Mouse (Mus musculus): ENCODE data around the gene Dpy19l2. TPM values are rescaled to one million over a fixed set of nuclear protein-coding genes. Genes with fewer than 3 reads are reported as not detected.
A peak's percentile ranks its signal among the peaks of the same experiment; 100 is the strongest.
"Not testable (repeated sequence)": the region's sequence is repeated elsewhere in the genome, so short reads cannot be mapped to it uniquely, and the experiment has no call there.

The Dpy19l2 gene
- 0.17 and 0.31 TPM in 2 replicates for polyA plus RNA-seq (2016; fragmentation: Nextera tagmentation; extraction: Ambion mirVana)

DNA sequence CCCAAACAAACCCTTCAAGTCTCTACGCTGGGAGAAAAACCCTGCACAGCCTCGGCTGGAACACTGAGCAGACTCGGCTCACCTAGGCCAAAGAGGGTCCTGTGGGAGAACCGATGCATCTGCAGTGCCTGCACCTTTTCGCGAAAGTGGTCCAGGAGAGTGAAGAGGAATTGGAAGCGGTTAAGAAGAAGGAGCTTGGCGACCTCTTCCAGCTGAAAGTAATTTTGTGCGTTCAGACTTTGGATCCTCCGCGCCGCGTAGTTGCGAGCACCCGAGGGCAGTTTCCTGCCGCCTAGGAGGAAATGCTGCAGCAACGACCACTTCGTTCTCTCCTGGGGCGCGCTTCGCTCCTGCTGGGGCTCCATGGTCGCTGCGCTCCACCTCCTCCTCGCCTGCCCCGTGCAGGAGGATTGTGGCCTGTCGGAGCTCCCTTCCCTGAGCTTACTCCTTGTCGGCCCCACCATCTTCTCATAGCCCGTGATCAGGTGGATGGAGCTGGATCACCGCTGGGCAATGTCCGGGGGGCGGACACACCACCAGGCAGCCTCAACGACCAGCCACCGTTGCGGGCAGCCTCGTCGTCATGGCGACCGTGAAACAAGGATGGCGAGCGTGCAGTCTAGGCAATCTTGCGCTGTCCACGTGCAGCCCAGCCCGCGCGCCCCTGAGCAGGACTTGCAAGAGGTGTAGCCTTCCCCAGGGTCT is at the start of gene Dpy19l2:
Gene Dpy19l2 (minus strand): TSS at position 594 of the 705 bp plus-strand sequence.
- Histone ChIP-seq H3K9me3 (0 out of 2 replicates have a peak, but pooled peaks cover 4% of the 10 kb centered on the region), H3K27me3 (peaks cover 15% of the 10 kb centered on the region), H3K36me3 (no peaks in the 10 kb centered on the region), H3K27ac (replicated peaks) (no peak within 1 kb of the TSS), H3K9ac (replicated peaks) (peak within 1 kb of the TSS; percentile 56), H3K4me2 (replicated peaks) (peak within 1 kb of the TSS; percentile 91), H3K4me3 (peak within 1 kb of the TSS; percentile 53), H3K4me1 (peaks cover 9% of the 10 kb centered on the region; the same call in 1 of the 2 replicates)
- ATAC-seq (ENCODE audit: low FRiP score, low read depth): peak; percentile 98
- under 1% methylated on average over 45 of the region's 45 CpGs for WGBS

DNA sequence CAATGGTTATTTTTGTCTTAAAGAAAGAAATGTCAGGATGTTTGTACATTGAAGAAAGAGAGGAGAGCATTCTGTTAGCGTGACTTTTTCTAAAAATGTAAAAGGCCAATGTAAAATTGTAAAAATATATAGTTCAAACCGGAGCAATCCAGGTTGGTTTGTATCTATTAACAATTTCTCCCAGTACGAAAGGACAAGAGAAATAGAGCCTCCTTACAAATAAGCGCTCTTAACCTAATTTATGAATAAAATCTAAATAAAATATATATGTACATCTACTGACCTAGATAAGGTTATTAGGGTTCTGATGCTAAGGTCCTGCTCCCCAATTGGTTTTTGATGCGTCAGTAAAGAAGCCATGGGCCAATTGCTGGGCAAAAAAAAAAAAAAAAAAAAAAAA is 48.9 kb upstream of the Dpy19l2 start:
- WGBS: 90% methylated on average over 5 of the region's 5 CpGs
- Histone ChIP-seq H3K9ac (replicated peaks) (no peak overlapping the region), H3K27me3 (no peaks in the 10 kb centered on the region), H3K9me3 (no peaks in the 10 kb centered on the region), H3K4me1 (no peaks in the 10 kb centered on the region), H3K36me3 (no peaks in the 10 kb centered on the region), H3K4me2 (replicated peaks) (no peak overlapping the region), H3K4me3 (no peak overlapping the region), H3K27ac (replicated peaks) (no peak overlapping the region)
- ATAC-seq (ENCODE audit: low FRiP score, low read depth): no peak

DNA sequence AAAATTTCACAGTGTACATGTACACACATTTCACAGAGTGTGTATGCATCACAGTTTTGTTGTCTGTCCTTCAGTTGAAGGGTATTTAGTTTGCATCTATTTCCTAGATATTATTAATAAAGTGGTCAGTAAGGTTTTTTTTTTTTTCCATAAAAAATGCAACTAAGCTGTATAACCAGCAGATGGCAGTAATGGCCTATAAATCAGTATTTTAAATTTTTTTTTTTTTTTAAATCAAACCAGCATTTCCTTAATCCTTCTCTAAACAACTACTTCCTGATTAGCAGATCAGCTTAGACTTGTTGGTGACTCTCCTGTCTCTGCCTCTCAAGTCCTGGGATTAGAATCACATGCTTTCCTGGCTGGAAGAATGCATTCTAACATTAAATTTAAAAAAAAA is 5.2 kb upstream of the Dpy19l2 start:
- H3K4me1 ChIP-seq: peaks cover 1% of the 10 kb centered on the region; the same call in 1 of the 2 replicates
- no peak for ATAC-seq (ENCODE audit: low FRiP score, low read depth)
- no peaks in the 10 kb centered on the region for H3K36me3 ChIP-seq
- H3K9me3 ChIP-seq: 0 out of 2 replicates have a peak, but pooled peaks cover 4% of the 10 kb centered on the region
- H3K4me2 ChIP-seq (replicated peaks): no peak overlapping the region
- H3K27me3 ChIP-seq: peaks cover 8% of the 10 kb centered on the region; the same call in 1 of the 2 replicates
- H3K9ac ChIP-seq (replicated peaks): no peak overlapping the region
- H3K4me3 ChIP-seq: no peak overlapping the region
- H3K27ac ChIP-seq (replicated peaks): no peak overlapping the region

DNA sequence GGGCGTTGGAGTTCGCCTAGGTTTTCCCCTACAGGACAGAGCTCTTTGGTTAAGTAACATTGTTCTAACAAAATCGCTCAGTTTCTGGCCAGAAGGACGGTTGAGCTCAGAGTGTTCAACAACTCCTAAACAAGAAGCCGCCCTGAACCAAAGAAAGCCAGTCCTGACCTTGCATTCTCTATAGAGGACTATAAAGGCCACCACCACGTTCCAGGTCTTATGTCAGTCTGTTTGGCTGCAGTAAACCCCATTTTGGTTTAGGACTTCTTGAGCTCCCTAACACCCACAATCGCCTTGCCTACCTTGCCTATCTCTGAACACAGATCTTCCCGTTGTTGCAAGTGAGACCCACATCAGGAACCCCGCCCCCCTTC is 299 bp upstream of the Dpy19l2 start:
- 0 out of 2 replicates have a peak, but pooled peaks cover 4% of the 10 kb centered on the region for H3K9me3 ChIP-seq
- H3K4me1 ChIP-seq: peaks cover 9% of the 10 kb centered on the region; the same call in 1 of the 2 replicates
- peak overlapping the region; percentile 91 for H3K4me2 ChIP-seq (replicated peaks)
- H3K36me3 ChIP-seq: no peaks in the 10 kb centered on the region
- ATAC-seq (ENCODE audit: low FRiP score, low read depth): no peak; the same call in 1 of the 2 replicates
- H3K27ac ChIP-seq (replicated peaks): no peak overlapping the region
- WGBS: 19% methylated on average over 9 of the region's 9 CpGs
- peak overlapping the region; percentile 56; the same call in 1 of the 2 replicates for H3K9ac ChIP-seq (replicated peaks)
- H3K27me3 ChIP-seq: peaks cover 15% of the 10 kb centered on the region
- H3K4me3 ChIP-seq: peak overlapping the region; percentile 53

DNA sequence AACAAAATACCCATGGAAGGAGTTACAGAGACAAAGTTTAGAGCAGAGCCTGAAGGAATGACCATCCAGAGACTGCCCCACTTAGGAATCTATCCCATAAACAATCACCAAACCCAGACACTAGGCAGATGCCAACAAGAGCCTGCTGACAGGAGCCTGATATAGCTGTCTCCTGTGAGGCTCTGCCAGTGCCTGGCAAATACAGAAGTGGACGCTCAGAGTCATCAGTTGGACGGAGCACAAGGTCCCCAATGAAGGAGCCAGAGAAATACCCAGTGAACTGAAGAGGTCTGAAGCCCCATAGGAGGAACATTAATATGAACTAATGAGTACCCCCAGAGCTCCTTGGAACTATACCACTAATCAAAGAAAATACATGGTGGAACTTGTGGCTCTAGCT is 58.8 kb downstream of the Dpy19l2 start:
- H3K27ac ChIP-seq (replicated peaks); H3K4me3 ChIP-seq; H3K4me1 ChIP-seq; H3K9me3 ChIP-seq; H3K9ac ChIP-seq (replicated peaks); ATAC-seq (ENCODE audit: low FRiP score, low read depth); H3K27me3 ChIP-seq; H3K36me3 ChIP-seq; H3K4me2 ChIP-seq (replicated peaks): not testable (repeated sequence)
- WGBS: 96% methylated on average over 2 of the region's 2 CpGs

DNA sequence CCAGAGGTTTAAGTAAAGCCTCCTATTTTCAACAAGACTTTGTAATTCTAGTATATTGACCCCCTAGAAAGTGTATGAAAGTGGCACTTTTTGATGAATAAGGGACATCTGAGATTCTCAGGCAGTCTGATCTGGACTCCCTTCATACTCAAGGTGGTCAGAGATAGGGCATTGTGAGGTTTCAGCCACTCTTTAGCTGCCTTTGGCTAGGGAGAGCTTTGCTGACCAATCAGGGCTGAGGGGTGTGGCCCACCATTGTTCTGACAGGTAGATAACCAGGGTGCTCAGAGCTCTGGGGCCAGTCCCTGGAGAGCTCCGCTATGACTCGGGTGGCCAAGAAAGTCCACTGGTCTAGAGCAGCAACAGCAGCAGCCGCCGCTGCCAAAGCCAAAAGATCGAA is 71.2 kb downstream of the Dpy19l2 start, which contains the start of gene Cypt4:
Gene Cypt4 (plus strand): TSS at position 301 of the 400 bp plus-strand sequence.
- no peaks in the 10 kb centered on the region for H3K27me3 ChIP-seq
- ATAC-seq (ENCODE audit: low FRiP score, low read depth): no peak
- no peaks in the 10 kb centered on the region for H3K4me1 ChIP-seq
- no peak within 1 kb of the TSS for H3K4me3 ChIP-seq
- 98% methylated on average over 5 of the region's 5 CpGs for WGBS
- H3K27ac ChIP-seq (replicated peaks): no peak within 1 kb of the TSS
- H3K9me3 ChIP-seq: no peaks in the 10 kb centered on the region
- no peak within 1 kb of the TSS for H3K9ac ChIP-seq (replicated peaks)
- no peak within 1 kb of the TSS for H3K4me2 ChIP-seq (replicated peaks)
- no peaks in the 10 kb centered on the region for H3K36me3 ChIP-seq

DNA sequence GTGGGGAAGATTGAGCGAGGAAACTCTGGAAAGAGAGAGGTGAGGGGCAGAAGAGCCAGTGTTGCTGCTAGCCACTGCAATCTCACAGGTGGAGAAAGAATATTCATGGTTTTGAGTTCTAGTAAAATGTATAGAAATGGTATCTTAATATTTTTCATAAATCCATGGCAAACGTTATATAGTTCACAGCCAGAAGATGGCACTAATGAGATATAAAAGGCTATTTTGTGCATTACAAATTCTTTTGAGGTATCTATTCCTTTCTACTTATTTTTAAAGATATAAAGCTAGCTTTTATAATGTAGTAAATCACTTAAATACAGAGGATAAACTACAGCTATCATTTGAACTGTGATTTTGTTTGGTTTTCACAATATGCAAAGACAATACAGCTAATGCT is 157.9 kb downstream of the Dpy19l2 start:
- H3K27me3 ChIP-seq: no peaks in the 10 kb centered on the region
- no peaks in the 10 kb centered on the region for H3K9me3 ChIP-seq
- no peaks in the 10 kb centered on the region for H3K4me1 ChIP-seq
- no peak for ATAC-seq (ENCODE audit: low FRiP score, low read depth)
- WGBS: 41% methylated on average over 2 of the region's 2 CpGs
- no peaks in the 10 kb centered on the region for H3K36me3 ChIP-seq
- no peak overlapping the region for H3K4me3 ChIP-seq
- H3K27ac ChIP-seq (replicated peaks): no peak overlapping the region
- H3K9ac ChIP-seq (replicated peaks): no peak overlapping the region
- H3K4me2 ChIP-seq (replicated peaks): no peak overlapping the region

DNA sequence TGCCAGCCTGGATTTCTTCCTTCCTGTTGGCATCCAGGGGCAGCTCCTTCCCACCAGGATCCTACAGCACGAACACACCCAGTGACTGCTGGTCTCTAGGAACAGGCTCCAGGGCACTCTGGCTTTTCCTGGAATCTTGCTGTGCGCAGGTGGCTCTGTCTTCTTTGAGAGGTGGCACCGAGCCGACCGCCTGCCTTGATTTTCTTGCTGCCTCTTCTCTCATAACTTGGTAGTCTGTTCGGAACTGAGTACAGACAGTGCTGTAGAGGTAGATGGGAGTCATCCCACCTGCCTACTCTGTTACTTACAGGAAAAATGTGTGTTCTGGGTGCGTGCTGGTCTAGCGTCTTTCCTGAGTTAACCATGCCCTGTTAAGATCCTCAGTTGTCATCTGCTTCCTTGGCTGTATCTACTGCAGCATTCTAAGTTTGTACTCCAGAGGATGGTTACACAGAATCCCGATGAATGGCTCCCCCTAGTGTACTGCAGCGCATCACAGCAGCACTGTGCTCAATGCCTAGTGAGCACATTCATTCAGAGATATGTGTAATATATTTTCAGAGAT is 179.4 kb downstream of the Dpy19l2 start:
- H3K27me3 ChIP-seq: no peaks in the 10 kb centered on the region
- no peak overlapping the region for H3K4me2 ChIP-seq (replicated peaks)
- H3K36me3 ChIP-seq: no peaks in the 10 kb centered on the region
- no peak overlapping the region for H3K4me3 ChIP-seq
- WGBS: 60% methylated on average over 10 of the region's 10 CpGs
- peak; percentile 76 for ATAC-seq (ENCODE audit: low FRiP score, low read depth)
- no peaks in the 10 kb centered on the region for H3K9me3 ChIP-seq
- H3K27ac ChIP-seq (replicated peaks): no peak overlapping the region
- H3K4me1 ChIP-seq: no peaks in the 10 kb centered on the region
- no peak overlapping the region for H3K9ac ChIP-seq (replicated peaks)

DNA sequence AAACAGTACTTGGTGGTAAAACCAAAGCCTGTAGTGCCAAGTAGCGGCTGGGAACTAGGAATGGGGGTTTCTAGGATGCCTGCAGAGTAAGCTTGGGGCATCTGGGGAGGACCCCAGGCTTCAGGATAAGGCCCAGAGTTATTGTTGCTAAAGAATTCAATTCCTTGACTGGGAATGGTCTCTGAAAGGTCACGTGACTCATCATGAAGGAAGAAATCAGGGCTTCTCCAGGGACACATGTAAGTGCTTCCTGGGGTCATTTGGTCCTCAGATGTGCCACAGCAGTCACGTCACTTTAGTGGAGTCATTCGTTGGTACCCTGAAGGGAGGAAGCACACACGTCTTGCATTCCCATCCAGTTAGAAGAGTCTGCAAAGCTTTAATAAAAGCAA is 182.0 kb downstream of the Dpy19l2 start:
- ATAC-seq (ENCODE audit: low FRiP score, low read depth): no peak
- Histone ChIP-seq H3K9me3 (no peaks in the 10 kb centered on the region), H3K4me1 (no peaks in the 10 kb centered on the region), H3K27ac (replicated peaks) (no peak overlapping the region), H3K27me3 (no peaks in the 10 kb centered on the region), H3K36me3 (no peaks in the 10 kb centered on the region), H3K4me2 (replicated peaks) (no peak overlapping the region), H3K9ac (replicated peaks) (no peak overlapping the region), H3K4me3 (no peak overlapping the region)
- 78% methylated on average over 5 of the region's 5 CpGs for WGBS

DNA sequence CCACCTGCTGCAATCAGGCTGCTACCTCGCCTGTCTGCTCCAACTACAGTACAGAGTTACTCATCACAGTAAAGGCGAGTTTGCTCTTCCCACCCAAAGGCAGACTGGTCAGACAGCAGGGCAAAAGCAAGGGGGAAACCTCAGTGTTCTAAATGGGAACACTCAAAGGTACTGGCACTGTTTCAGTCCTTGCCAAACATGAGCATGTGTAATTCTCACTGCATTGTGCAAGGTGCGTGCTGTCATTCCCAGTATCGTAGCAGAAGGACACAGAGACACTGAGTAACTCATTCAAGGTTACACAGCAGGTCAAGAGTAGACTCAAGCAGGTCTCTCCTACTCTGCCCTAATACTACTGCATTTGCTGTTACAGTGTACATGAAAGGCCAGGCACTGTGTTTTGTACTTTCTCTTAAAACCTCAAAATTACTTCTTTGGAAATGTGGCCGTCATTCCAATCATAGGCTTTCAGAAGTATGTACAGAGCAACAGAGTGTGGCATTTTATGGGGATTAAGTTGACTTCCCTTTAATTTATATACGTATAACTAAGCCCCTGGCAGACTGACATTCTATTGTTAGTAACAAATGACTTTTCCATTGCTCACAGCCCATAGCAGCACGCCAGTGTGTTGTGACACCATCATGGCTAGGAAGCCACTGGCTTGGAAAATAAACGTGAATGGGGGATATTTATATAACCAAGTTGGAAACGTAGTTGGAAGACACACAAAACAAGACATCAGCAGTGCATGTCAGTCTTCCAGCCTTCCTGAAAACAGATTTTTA is 182.6 kb downstream of the Dpy19l2 start:
- 79% methylated on average over 9 of the region's 9 CpGs for WGBS
- H3K27me3 ChIP-seq: no peaks in the 10 kb centered on the region
- H3K9ac ChIP-seq (replicated peaks): no peak overlapping the region
- H3K27ac ChIP-seq (replicated peaks): no peak overlapping the region
- no peak overlapping the region for H3K4me2 ChIP-seq (replicated peaks)
- no peaks in the 10 kb centered on the region for H3K4me1 ChIP-seq
- no peak for ATAC-seq (ENCODE audit: low FRiP score, low read depth)
- H3K4me3 ChIP-seq: no peak overlapping the region
- H3K36me3 ChIP-seq: no peaks in the 10 kb centered on the region
- H3K9me3 ChIP-seq: no peaks in the 10 kb centered on the region

DNA sequence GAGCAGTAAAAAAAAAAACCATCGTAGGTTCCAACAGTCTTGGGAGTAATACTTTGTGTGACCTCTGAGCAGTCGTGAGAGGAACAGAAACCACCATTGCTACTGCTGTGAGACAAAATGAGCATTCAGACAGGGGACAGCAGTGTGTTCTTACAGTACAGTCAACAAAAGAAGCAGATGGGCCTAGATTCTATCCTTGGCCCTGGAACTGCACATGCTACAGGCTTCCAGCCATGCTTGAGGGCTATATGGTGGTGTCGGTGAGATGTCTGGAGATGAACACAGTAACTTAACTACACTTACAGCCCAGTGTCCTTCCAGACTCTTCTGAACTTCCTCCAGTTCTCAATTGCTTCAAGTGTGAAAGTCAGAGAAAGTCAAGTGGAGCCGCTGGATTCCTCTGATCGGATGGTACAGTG is 184.0 kb downstream of the Dpy19l2 start:
- Histone ChIP-seq H3K4me1 (no peaks in the 10 kb centered on the region), H3K4me2 (replicated peaks) (no peak overlapping the region), H3K9me3 (no peaks in the 10 kb centered on the region), H3K27ac (replicated peaks) (no peak overlapping the region), H3K36me3 (no peaks in the 10 kb centered on the region), H3K9ac (replicated peaks) (no peak overlapping the region), H3K4me3 (no peak overlapping the region), H3K27me3 (no peaks in the 10 kb centered on the region)
- 95% methylated on average over 5 of the region's 5 CpGs for WGBS
- no peak for ATAC-seq (ENCODE audit: low FRiP score, low read depth)
